Mouse (Mus musculus) layer of hippocampus, adult 9-11 months (tissue): ENCODE measurements around the gene Trmt1.

Experiments used
- DNase-seq: peaks from one replicate; pipeline ENCODE4 v3.0.0; 2022

Trmt1 gene

GRCm38 (mm10) chr8:84686191-84687002, at the start of gene Trmt1:
Gene Trmt1 (plus strand): TSS chr8:84686307.
- DNase-seq: peak; percentile 60

GRCm38 (mm10) chr8:84637946-84638554, 48.1 kb upstream of the Trmt1 start:
- DNase-seq: no peak

- DNase-seq: no peak
Observed at GRCm38 (mm10) chr8:84638555-84639161, 47.4 kb upstream of the Trmt1 start.

GRCm38 (mm10) chr8:84639162-84640009, 46.7 kb upstream of the Trmt1 start:
- peak; percentile 95 for DNase-seq

- DNase-seq: no peak
Observed at GRCm38 (mm10) chr8:84640010-84640588, 46.0 kb upstream of the Trmt1 start.

GRCm38 (mm10) chr8:84640617-84641294, 45.4 kb upstream of the Trmt1 start:
- no peak for DNase-seq

- DNase-seq: no peak
Observed at GRCm38 (mm10) chr8:84641578-84642361, 44.3 kb upstream of the Trmt1 start.

GRCm38 (mm10) chr8:84643019-84643418, 43.1 kb upstream of the Trmt1 start:
- DNase-seq: no peak

- no peak for DNase-seq
Observed at GRCm38 (mm10) chr8:84646800-84647199, 39.3 kb upstream of the Trmt1 start.

GRCm38 (mm10) chr8:84647461-84647901, 38.6 kb upstream of the Trmt1 start:
- no peak for DNase-seq

- no peak for DNase-seq
Observed at GRCm38 (mm10) chr8:84650213-84650612, 35.9 kb upstream of the Trmt1 start.

GRCm38 (mm10) chr8:84653092-84653631, 32.9 kb upstream of the Trmt1 start:
- no peak for DNase-seq

- no peak for DNase-seq
Observed at GRCm38 (mm10) chr8:84654597-84654996, 31.5 kb upstream of the Trmt1 start.

- no peak for DNase-seq
Observed at GRCm38 (mm10) chr8:84655336-84656190, 30.5 kb upstream of the Trmt1 start.

GRCm38 (mm10) chr8:84656191-84656525, 29.9 kb upstream of the Trmt1 start:
- DNase-seq: no peak

GRCm38 (mm10) chr8:84656641-84657126, 29.4 kb upstream of the Trmt1 start:
- no peak for DNase-seq

GRCm38 (mm10) chr8:84657203-84657602, 28.9 kb upstream of the Trmt1 start:
- DNase-seq: no peak

GRCm38 (mm10) chr8:84657680-84658079, 28.4 kb upstream of the Trmt1 start:
- DNase-seq: no peak

GRCm38 (mm10) chr8:84658951-84659350, 27.2 kb upstream of the Trmt1 start:
- DNase-seq: no peak
